Mouse (Mus musculus): Measurements from ENCODE around the gene Pidd1. TPM values are rescaled to one million over a fixed set of nuclear protein-coding genes. Genes with fewer than 3 reads are reported as not detected.
A peak's percentile ranks its signal among the peaks of the same experiment; 100 is the strongest.

The Pidd1 gene
- polyA plus RNA-seq (2016; fragmentation: Nextera tagmentation; extraction: Ambion mirVana) = 24.9 and 26.0 TPM in 2 replicates

DNA sequence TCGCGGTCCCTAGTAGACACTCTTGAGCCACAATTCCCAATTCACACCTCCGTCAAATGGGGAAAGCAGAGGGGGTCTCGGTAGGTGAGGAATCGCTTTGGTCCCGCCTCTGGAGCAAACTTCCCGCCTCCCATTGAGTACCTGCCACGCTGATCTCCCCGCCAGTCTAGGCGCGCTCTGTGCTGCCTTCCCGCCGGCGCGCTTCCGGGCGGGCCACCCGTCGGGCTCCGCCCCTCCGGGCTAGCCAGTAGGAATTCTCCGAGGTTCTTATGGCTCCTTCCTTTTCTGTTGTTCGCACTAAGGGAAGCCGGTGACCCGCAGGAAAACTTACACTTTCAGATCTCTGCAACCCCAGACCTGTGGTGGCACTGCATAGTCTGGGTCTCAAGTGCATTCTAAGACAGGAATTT lies at the start of gene Pidd1:
TSS of gene Pidd1 (minus strand) at position 198 of the 410 bp plus-strand sequence.
- peak within 1 kb of the TSS; percentile 64 for H3K4me3 ChIP-seq

DNA sequence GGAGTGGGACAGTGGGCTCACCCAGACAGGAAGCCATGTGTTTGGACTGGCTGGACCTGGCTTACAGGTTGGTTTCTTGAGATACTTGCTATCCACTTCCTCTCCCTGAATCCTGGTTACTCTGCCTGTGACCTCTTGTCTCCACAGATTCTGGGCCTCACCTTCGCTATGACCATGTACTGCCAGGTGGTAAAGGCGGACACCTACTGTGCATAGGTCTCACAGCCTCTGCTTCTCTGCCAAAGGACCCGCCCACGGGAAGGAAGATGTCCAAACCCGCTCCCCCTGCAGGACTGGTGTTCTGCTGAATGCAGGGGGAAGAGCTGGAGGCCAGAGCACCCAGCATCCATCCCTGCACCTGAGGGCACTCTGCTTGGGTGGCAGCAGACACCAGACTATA lies 48.9 kb upstream of the Pidd1 start:
- Histone ChIP-seq H3K4me3 (no peak overlapping the region), H3K27ac (replicated peaks) (no peak overlapping the region), H3K36me3 (replicated peaks) (peaks cover 55% of the 10 kb centered on the region), H3K4me1 (no peaks in the 10 kb centered on the region), H3K27me3 (replicated peaks; ENCODE audit: low read depth, poor library complexity, severe bottlenecking) (no peaks in the 10 kb centered on the region), H3K9me3 (no peaks in the 10 kb centered on the region)
- DNase-seq (ENCODE audit: low spot score) = no peak
- 91% methylated on average over 5 of the region's 5 CpGs for WGBS

More for the DNA sequence above, at the start of gene Pidd1:
- Histone ChIP-seq H3K36me3 (replicated peaks) (peaks cover 45% of the 10 kb centered on the region), H3K27ac (replicated peaks) (peak within 1 kb of the TSS; percentile 87), H3K4me1 (peaks cover 47% of the 10 kb centered on the region), H3K9me3 (no peaks in the 10 kb centered on the region), H3K27me3 (replicated peaks; ENCODE audit: low read depth, poor library complexity, severe bottlenecking) (no peaks in the 10 kb centered on the region)
- under 1% methylated on average over 25 of the region's 25 CpGs for WGBS
- peak; percentile 90 for DNase-seq (ENCODE audit: low spot score)

DNA sequence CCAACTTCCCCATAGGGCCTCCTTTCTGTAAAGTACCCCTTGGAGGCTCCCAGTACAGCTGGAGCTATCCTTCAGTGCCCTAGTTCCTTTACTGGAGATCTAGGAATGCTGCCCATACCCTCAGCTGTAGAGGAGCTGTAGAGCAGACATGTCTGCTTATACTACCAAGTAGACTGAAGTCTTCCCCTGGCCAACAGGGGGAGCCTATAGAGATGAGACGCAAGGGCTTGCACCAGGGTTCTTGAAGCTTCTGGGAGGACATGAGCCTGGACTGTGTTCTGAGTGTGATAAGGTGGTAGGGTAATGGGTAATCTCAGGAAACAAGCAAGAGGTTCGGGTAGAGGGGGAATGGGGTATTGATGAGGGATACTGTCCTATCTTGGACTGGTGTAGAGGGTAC lies 47.3 kb upstream of the Pidd1 start:
- Histone ChIP-seq H3K9me3 (no peaks in the 10 kb centered on the region), H3K27ac (replicated peaks) (no peak overlapping the region), H3K4me1 (no peaks in the 10 kb centered on the region), H3K27me3 (replicated peaks; ENCODE audit: low read depth, poor library complexity, severe bottlenecking) (no peaks in the 10 kb centered on the region), H3K4me3 (no peak overlapping the region), H3K36me3 (replicated peaks) (peaks cover 56% of the 10 kb centered on the region)
- WGBS = 82% methylated on average over 2 of the region's 2 CpGs
- no peak for DNase-seq (ENCODE audit: low spot score)

DNA sequence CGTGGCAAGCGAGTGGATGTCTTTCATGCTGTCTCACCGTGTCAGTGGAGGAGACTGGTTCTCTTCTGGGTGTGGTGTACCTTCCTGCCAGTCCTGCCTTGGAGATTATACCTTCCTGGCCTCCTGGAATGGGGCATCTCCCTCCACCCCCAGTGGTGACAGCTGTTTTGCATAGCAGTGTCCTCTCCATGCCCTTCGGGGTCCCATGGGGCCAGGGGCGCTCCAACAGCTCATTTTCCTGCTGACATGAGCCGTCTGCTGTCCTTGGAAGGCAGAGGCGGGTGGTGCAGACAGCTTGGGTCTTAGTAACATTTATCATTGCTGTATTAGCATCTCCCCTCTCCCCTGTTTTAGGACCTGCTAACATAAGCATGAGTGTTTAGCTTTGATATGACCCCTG lies 43.3 kb upstream of the Pidd1 start:
- 83% methylated on average over 7 of the region's 7 CpGs for WGBS
- no peak overlapping the region for H3K4me3 ChIP-seq
- no peaks in the 10 kb centered on the region for H3K9me3 ChIP-seq
- peaks cover 20% of the 10 kb centered on the region for H3K36me3 ChIP-seq (replicated peaks)
- peaks cover 24% of the 10 kb centered on the region for H3K27me3 ChIP-seq (replicated peaks; ENCODE audit: low read depth, poor library complexity, severe bottlenecking)
- no peak overlapping the region for H3K27ac ChIP-seq (replicated peaks)
- peaks cover 17% of the 10 kb centered on the region for H3K4me1 ChIP-seq
- DNase-seq (ENCODE audit: low spot score) = no peak

DNA sequence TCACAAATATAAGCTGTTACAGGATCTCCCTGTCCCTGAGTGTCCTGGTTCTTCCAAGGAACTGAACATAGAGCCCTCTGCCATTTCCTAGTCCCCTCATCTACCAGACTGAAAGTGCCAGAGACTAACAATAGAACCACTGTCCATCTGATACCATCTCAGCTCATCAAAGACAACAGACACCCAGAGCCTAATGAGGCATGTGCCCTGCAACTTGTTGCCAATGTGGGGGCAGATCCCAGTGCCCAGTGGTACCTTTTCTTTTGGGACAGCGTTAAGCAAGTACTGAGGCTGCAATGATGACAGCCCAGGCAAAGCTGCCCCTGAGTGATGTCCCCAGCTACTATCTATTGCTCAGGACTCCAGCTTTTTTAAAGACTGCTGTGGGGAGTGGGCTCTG lies 42.4 kb upstream of the Pidd1 start:
- no peak for DNase-seq (ENCODE audit: low spot score)
- WGBS = 86% methylated on average over 1 of the region's 1 CpGs
- H3K36me3 ChIP-seq (replicated peaks) = peaks cover 11% of the 10 kb centered on the region
- H3K9me3 ChIP-seq = no peaks in the 10 kb centered on the region
- H3K4me1 ChIP-seq = peaks cover 26% of the 10 kb centered on the region
- H3K4me3 ChIP-seq = no peak overlapping the region
- H3K27ac ChIP-seq (replicated peaks) = no peak overlapping the region
- peaks cover 31% of the 10 kb centered on the region for H3K27me3 ChIP-seq (replicated peaks; ENCODE audit: low read depth, poor library complexity, severe bottlenecking)

DNA sequence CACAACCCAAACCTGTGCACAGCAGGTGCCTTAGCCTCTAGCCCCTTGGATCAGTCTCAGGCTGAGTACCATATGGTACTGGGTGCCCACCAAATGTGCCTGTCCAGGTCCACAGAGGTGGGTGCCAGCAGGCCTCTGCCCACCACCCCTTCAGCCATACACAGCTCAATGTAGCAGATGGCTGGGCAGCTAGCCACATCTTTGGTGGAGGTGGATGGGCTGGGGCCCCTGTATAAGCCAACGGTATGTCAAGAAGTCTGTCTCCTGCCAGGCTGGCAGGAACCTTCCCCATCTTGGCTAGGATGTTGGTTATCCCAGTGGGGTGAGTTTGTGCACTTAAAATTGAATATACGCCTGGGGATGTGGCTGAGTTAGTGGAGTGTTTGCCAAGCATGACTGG lies 41.8 kb upstream of the Pidd1 start:
- Histone ChIP-seq H3K27me3 (replicated peaks; ENCODE audit: low read depth, poor library complexity, severe bottlenecking) (peaks cover 31% of the 10 kb centered on the region), H3K9me3 (no peaks in the 10 kb centered on the region), H3K4me1 (peaks cover 31% of the 10 kb centered on the region), H3K27ac (replicated peaks) (no peak overlapping the region), H3K4me3 (no peak overlapping the region), H3K36me3 (replicated peaks) (peaks cover 5% of the 10 kb centered on the region; the same call in 1 of the 2 replicates)
- DNase-seq (ENCODE audit: low spot score) = no peak
- 90% methylated on average over 2 of the region's 2 CpGs for WGBS

DNA sequence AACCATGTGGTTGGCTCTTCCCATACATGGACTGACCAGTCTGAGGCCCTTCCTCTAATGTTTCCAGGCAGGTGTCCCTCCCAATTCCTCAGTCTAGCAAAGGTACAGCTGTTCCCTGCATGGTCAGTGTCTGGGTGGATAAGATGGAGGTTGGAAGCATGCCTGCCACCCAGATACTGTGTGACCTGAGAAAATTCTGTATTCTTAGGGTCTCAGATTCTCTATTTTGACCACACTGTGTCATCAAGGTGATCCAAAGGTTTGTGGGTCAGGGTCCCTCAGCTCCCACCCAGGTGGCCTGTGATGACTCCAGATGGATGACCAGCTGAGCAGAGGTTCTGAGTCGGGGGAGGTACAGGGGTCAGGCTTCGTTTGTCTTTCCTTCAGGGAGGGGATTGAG lies 41.4 kb upstream of the Pidd1 start:
- Histone ChIP-seq H3K27ac (replicated peaks) (no peak overlapping the region), H3K27me3 (replicated peaks; ENCODE audit: low read depth, poor library complexity, severe bottlenecking) (peaks cover 31% of the 10 kb centered on the region), H3K4me1 (peaks cover 31% of the 10 kb centered on the region), H3K9me3 (no peaks in the 10 kb centered on the region), H3K4me3 (no peak overlapping the region), H3K36me3 (replicated peaks) (0 out of 2 replicates have a peak, but pooled peaks cover 3% of the 10 kb centered on the region)
- DNase-seq (ENCODE audit: low spot score) = no peak
- WGBS = 61% methylated on average over 2 of the region's 2 CpGs

DNA sequence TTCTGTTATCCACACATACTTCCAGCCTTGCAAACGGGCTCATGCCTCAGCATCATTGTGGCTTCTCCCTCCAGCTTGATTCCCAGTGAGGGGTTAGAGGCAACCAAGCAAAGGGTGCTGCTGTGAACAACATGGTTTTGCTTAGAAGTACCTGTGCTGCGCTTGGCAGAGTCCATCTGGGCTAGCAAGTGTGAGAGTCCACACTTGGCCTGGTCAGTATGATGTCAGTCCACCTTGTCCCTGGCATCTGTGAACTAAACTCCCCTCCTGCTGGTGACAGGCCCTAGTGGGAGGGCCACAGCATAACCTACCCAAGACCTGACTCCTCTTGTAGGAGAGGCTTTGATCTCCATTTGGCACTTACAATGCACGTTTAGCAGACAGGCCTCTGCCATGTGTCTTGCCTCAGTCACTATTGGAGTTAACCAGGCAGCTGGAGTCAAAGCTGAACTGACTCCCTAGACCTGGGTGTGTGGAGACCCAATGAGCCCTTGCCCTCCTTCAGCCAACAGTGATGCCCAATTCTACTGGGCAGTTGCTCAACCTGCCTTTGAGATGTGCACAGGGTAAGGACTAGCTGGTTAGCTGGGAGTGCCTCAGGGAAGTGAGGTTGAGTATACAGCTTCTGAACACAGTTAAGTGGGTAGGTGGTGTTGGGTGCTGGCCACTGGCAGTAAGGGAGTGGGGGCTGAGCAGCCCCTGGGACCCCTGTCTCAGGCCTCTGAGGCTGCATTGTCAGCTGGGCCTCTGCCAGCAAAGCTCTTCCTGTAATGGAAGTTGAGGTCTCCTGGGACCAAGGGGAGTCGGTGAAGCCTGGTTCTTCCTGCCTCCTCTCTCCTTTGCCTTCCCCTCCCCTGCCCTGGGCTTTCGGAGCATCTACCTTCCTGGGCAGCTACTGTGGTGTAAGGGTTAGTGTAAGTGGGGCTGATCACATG lies 40.6 kb upstream of the Pidd1 start:
- H3K27ac ChIP-seq (replicated peaks) = no peak overlapping the region
- no peak for DNase-seq (ENCODE audit: low spot score)
- 0 out of 2 replicates have a peak, but pooled peaks cover 3% of the 10 kb centered on the region for H3K36me3 ChIP-seq (replicated peaks)
- H3K9me3 ChIP-seq = no peaks in the 10 kb centered on the region
- H3K4me1 ChIP-seq = peaks cover 31% of the 10 kb centered on the region
- H3K4me3 ChIP-seq = no peak overlapping the region
- H3K27me3 ChIP-seq (replicated peaks; ENCODE audit: low read depth, poor library complexity, severe bottlenecking) = peaks cover 31% of the 10 kb centered on the region
- WGBS = 78% methylated on average over 5 of the region's 5 CpGs

DNA sequence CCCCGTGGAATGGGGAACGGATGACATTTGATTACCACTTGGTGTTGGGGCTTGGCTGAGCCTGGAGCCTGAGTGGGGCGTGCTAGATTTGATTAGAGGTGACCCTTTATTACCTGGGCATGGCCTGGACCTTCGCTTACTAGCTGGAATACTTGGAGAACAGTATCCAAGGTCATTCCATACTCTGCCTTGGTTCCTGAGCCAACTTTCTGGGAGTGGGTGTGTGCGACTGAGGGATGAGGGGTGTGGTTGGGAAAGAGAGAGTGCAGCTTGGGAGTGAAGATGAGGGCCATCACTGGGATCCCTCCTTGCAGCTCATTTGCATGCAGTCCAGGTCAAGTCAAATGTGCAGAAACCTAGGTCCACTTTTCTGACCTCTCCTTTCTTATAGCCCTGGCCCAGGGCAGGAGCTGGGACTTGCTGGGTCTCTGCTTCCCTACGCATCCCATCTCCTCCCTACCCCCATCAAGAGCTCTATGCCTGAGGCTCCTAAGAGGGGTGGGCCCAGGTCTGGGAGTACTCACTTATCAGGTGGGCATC lies 39.4 kb upstream of the Pidd1 start:
- Histone ChIP-seq H3K36me3 (replicated peaks) (0 out of 2 replicates have a peak, but pooled peaks cover 3% of the 10 kb centered on the region), H3K9me3 (no peaks in the 10 kb centered on the region), H3K4me1 (peaks cover 33% of the 10 kb centered on the region), H3K27ac (replicated peaks) (no peak overlapping the region), H3K27me3 (replicated peaks; ENCODE audit: low read depth, poor library complexity, severe bottlenecking) (peaks cover 31% of the 10 kb centered on the region), H3K4me3 (peak overlapping the region; percentile 74)
- no peak for DNase-seq (ENCODE audit: low spot score)
- WGBS = 77% methylated on average over 6 of the region's 6 CpGs

DNA sequence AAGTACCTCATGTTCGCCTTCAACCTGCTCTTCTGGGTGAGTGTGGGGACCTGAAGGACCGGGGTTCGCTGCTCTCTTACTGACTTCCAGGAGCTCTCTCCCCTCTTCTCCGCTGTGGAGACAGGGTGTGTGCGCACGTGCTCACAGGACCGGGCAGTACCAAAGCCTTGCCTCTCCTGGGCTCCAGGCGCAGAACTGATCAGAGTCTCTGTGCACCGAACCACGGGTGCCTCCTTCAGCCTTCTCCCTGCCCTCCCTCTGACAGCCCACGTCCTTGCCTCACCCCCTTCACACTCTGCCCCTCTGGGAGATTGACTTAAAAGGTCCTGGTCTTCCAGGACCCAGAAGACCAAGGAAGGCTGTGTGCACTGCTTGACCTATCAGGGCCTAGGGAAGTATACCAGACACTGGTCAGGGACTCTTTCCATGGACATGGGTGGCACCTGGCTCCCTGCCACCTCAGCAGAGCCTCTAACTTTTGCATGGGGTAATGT lies 38.8 kb upstream of the Pidd1 start:
- Histone ChIP-seq H3K4me1 (peaks cover 39% of the 10 kb centered on the region), H3K27me3 (replicated peaks; ENCODE audit: low read depth, poor library complexity, severe bottlenecking) (peaks cover 31% of the 10 kb centered on the region), H3K9me3 (no peaks in the 10 kb centered on the region), H3K4me3 (peak overlapping the region; percentile 74), H3K36me3 (replicated peaks) (0 out of 2 replicates have a peak, but pooled peaks cover 2% of the 10 kb centered on the region), H3K27ac (replicated peaks) (0 out of 2 replicates have a peak overlapping the region, but pooled peaks have one; percentile 55)
- 9% methylated on average over 11 of the region's 11 CpGs for WGBS
- DNase-seq (ENCODE audit: low spot score) = no peak

DNA sequence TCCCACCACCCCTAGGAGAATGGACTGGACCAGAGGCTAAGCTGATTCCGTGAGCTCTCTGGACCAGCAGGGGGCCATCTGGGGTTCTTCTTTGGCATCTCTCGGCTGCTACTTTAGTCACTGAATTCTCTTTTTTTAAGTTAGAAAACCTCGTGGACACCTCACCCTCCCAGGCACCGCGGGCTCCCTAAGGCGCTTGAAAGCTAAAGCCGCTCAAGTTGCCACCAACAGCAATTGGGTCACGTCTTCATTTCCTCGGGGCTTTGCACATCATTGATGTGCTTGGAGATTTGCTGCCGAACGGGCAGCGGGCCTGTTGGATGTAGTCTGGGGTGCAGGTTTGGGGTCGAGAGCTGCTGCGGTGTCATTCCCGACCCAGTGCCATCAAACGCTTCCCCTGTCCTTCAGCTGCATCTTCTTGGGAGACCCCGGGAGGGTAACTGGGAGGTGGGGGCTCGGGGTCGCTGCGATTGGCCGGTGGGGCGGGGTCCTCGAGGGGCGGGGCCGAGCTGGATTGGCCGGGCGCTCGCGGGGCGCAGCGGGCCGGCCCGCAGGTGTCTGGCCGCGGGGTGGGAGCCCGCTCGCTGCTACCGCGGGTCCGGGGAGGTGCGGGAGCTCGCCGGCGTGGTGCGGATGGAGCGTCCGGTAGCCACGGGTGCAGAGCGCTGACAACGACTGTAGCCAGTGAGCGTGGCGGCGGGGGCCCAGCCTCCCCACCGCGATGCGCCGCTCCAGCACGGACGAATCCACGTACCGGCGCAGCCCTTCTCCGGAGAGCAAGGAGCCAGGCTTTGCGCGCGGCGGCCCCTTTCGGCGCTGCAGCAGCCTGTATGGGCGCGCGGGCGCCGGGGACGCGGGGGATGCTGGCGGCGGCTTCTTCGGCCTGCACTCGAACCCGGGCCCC lies 37.9 kb upstream of the Pidd1 start:
- Histone ChIP-seq H3K9me3 (no peaks in the 10 kb centered on the region), H3K27ac (replicated peaks) (peak overlapping the region; percentile 55; the same call in 1 of the 2 replicates), H3K4me1 (peaks cover 47% of the 10 kb centered on the region), H3K4me3 (peak overlapping the region; percentile 74), H3K27me3 (replicated peaks; ENCODE audit: low read depth, poor library complexity, severe bottlenecking) (peaks cover 31% of the 10 kb centered on the region), H3K36me3 (replicated peaks) (no peaks in the 10 kb centered on the region)
- DNase-seq (ENCODE audit: low spot score) = peak; percentile 82
- under 1% methylated on average over 81 of the region's 81 CpGs for WGBS

All from embryonic facial prominence, embryonic 10.5 days (tissue).